Mouse (Mus musculus) ES-E14 (cell line): ENCODE results near the gene Cfap70.

ENCODE experiments used
- CHD2 ChIP-seq: IDR thresholded peaks from 2 replicates; pipeline ENCODE4 v1.6.1; 2014; ENCODE audit warnings: mild to moderate bottlenecking, low read depth, low read length, inconsistent platforms
- HCFC1 ChIP-seq: IDR thresholded peaks from 2 replicates; pipeline ENCODE4 v1.6.1; 2012; ENCODE audit warnings: low read length, inconsistent platforms, borderline replicate concordance; ENCODE audit not compliant: insufficient read depth
- MAFK ChIP-seq: IDR thresholded peaks from 2 replicates; pipeline ENCODE4 v1.6.1; 2014; ENCODE audit warnings: mild to moderate bottlenecking, low read depth, low read length, inconsistent platforms; ENCODE audit not compliant: insufficient read depth
- ZC3H11A ChIP-seq: IDR thresholded peaks from 2 replicates; pipeline ENCODE4 v1.6.1; 2012; ENCODE audit warnings: low read depth, mild to moderate bottlenecking, inconsistent platforms, low read length, borderline replicate concordance

DNA sequence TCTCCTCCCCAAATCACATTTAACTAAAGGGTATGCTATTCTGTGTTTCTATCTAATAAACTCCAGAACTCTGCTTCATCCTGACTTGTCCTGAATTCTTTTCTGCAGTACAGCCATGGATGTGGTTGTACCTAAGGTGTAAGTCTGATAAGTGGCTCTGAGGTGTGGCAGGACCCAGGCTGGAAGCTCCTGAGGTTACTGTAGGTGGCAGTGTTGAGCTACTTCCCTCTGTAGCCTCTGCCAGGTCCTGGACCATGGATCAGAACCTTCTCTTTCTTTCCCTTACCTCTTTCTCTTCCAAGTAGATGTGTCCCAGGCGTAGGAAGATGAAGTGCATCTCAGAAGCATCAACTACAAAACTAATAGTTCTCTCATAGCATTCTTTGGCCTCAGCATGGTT lies 52.0 kb downstream of the Cfap70 start:
- peak; percentile 23; the same call in 1 of the 2 replicates for TF ChIP-seq ZC3H11A
- TF ChIP-seq MAFK, result no peak
- TF ChIP-seq HCFC1, result no peak
- TF ChIP-seq CHD2, result no peak
